Mouse (Mus musculus) effector memory CD4-positive, alpha-beta T cell, adult 5 months (primary cell): ENCODE results near the gene Jarid2. TPM values are rescaled to one million over a fixed set of nuclear protein-coding genes. Genes with fewer than 3 reads are reported as not detected.

Experiments used
- polyA plus RNA-seq: library from polyadenylated mRNA; unstranded; fragments of 100-300 nt; shearing (Covaris generic); gene quantifications from one replicate; pipeline ENCODE4 v1.2.1, GENCODE M21; 2017

Gene Jarid2
- polyA plus RNA-seq, result 79.6 TPM

DNA sequence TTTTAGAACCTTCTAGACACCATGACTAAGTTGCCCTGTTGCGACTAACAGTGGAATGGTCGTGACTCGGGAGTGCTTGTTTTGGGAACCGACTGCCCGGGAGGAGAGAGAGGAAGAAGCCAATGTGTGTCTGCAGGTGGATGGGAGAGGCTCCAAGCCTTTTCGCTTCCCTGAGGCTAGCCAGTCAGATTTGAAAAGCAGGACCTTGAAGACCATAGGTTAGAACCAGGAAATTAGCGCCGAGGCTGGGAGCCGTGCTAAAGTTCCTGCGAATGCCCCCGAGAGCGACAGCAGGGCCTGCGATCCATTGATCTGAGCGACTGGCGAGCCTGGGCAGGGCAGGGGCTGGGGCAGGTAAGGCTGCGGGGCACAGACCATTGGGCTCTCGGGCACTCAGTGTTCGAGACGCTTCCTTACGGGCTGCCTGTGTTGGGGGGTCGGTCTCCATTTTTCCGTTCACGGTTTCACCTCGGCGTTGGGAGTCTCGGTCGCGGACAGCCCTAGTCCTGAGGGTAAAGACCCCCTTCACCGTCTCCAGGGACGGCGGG is at the start of gene Jarid2:
Jarid2 (plus strand) TSS at position 51 of the 548 bp plus-strand sequence.

